35 mouse cellular contexts compared by ENCODE assay signal in genomic region chr2:126458661-126459060, GRCm38 (mm10). TPM values are rescaled to one million over a fixed set of nuclear protein-coding genes. Genes with fewer than 3 reads are reported as not detected.
"Had no signal": no experiment of that assay in that cellular context is flagged by ENCODE, and none has a peak within 500 bp of the region (broad histone marks: within the 10 kb centered on the region; RNA-seq: fewer than 3 reads in every experiment).

No protein-coding gene starts in this region.

- H3K9me3 ChIP-seq: limb, embryonic 10.5 days; limb, embryonic 12.5 days; limb, embryonic 13.5 days; limb, embryonic 15.5 days; liver, embryonic 12.5 days; liver, embryonic 13.5 days; liver, embryonic 15.5 days; lung, embryonic 15.5 days; megakaryocyte, embryonic 14.5 days; midbrain, embryonic 10.5 days; midbrain, embryonic 12.5 days; midbrain, embryonic 13.5 days; midbrain, embryonic 15.5 days had no signal

- H3K4me1 ChIP-seq: limb, embryonic 10.5 days; limb, embryonic 12.5 days; limb, embryonic 13.5 days; limb, embryonic 15.5 days; liver, embryonic 12.5 days; liver, embryonic 13.5 days; liver, embryonic 15.5 days; lung, embryonic 15.5 days; midbrain, embryonic 10.5 days; midbrain, embryonic 12.5 days; midbrain, embryonic 13.5 days; midbrain, embryonic 15.5 days had no signal

- H3K9ac ChIP-seq: limb, embryonic 12.5 days; limb, embryonic 13.5 days; limb, embryonic 15.5 days; liver, embryonic 12.5 days; liver, embryonic 13.5 days; liver, embryonic 14.5 days; liver, embryonic 15.5 days; liver, postnatal 0 days; lung, embryonic 14.5 days; lung, embryonic 15.5 days; midbrain, embryonic 12.5 days; midbrain, embryonic 13.5 days; midbrain, embryonic 15.5 days had no signal

- H3K4me2 ChIP-seq: limb, embryonic 12.5 days; limb, embryonic 13.5 days; limb, embryonic 15.5 days; liver, embryonic 12.5 days; liver, embryonic 13.5 days; liver, embryonic 15.5 days; lung, embryonic 14.5 days; lung, embryonic 15.5 days; midbrain, embryonic 11.5 days; midbrain, embryonic 12.5 days; midbrain, embryonic 13.5 days; midbrain, embryonic 15.5 days had no signal

- H3K4me3 ChIP-seq: left cerebral cortex, adult 2 months; limb, embryonic 10.5 days; limb, embryonic 12.5 days; limb, embryonic 13.5 days; limb, embryonic 15.5 days; liver, embryonic 12.5 days; liver, embryonic 13.5 days; liver, embryonic 15.5 days; lung, embryonic 15.5 days; megakaryocyte, embryonic 14.5 days; midbrain, embryonic 10.5 days; midbrain, embryonic 12.5 days; midbrain, embryonic 13.5 days; midbrain, embryonic 15.5 days; myocyte had no signal

- H3K27ac ChIP-seq: left cerebral cortex, adult 2 months; limb, embryonic 10.5 days; limb, embryonic 12.5 days; limb, embryonic 13.5 days; limb, embryonic 15.5 days; liver, embryonic 12.5 days; liver, embryonic 13.5 days; liver, embryonic 14.5 days; liver, embryonic 15.5 days; lung, embryonic 15.5 days; macrophage; midbrain, embryonic 10.5 days; midbrain, embryonic 12.5 days; midbrain, embryonic 13.5 days; midbrain, embryonic 15.5 days had no signal

- ATAC-seq: liver, embryonic 12.5 days; liver, postnatal 0 days; lung, postnatal 0 days; midbrain, embryonic 13.5 days; midbrain, embryonic 15.5 days; midbrain, embryonic 16.5 days had no signal

- DNase-seq: left cerebral cortex, postnatal 4 days; liver; liver, embryonic 13.5 days; liver, postnatal 0 days; lung, adult 18-20 months; lung, adult 2 months; lung, embryonic 14.5 days; lung, postnatal 10 days; lung, postnatal 14 days; lung, postnatal 36 days; lung, postnatal 4 days; midbrain, embryonic 14.5 days had no signal

- H3K27me3 ChIP-seq: limb, embryonic 12.5 days; limb, embryonic 13.5 days; limb, embryonic 15.5 days; liver, embryonic 12.5 days; liver, embryonic 13.5 days; liver, embryonic 15.5 days; lung, embryonic 15.5 days; megakaryocyte, embryonic 14.5 days; midbrain, embryonic 12.5 days; midbrain, embryonic 13.5 days; midbrain, embryonic 15.5 days had no signal

- H3K36me3 ChIP-seq: limb, embryonic 10.5 days; limb, embryonic 12.5 days; limb, embryonic 13.5 days; limb, embryonic 15.5 days; liver, embryonic 12.5 days; liver, embryonic 13.5 days; liver, embryonic 15.5 days; lung, embryonic 15.5 days; midbrain, embryonic 10.5 days; midbrain, embryonic 12.5 days; midbrain, embryonic 13.5 days; midbrain, embryonic 15.5 days had no signal

RNA-seq across cellular contexts. Expression of gene Atp8b4, which starts 41.8 kb away (rescaled TPM):
- total RNA-seq: left cerebral cortex, postnatal 10 days; left cerebral cortex, postnatal 25 days; left cerebral cortex, postnatal 36 days had no signal
- polyA plus RNA-seq: midbrain, embryonic 13.5 days; midbrain, embryonic 16.5 days; midbrain, postnatal 0 days had no signal
